Mouse (Mus musculus) ES-Bruce4 (cell line): ENCODE measurements around the gene Rere. TPM values are rescaled to one million over a fixed set of nuclear protein-coding genes. Genes with fewer than 3 reads are reported as not detected.

Experiments
- H3K27ac ChIP-seq: 2 replicates; pipeline ENCODE4 v1.5.1; 2012; ENCODE audit warnings: low read length, inconsistent platforms; ENCODE audit not compliant: insufficient read depth
- H3K27me3 ChIP-seq: 2 replicates; pipeline ENCODE4 v1.6.1; 2012; ENCODE audit warnings: mild to moderate bottlenecking, low read length, inconsistent platforms; ENCODE audit not compliant: control insufficient read depth, poor library complexity, insufficient read depth, severe bottlenecking
- H3K36me3 ChIP-seq: 2 replicates; pipeline ENCODE4 v1.6.1; 2012; ENCODE audit warnings: inconsistent platforms, mild to moderate bottlenecking, low read length, moderate library complexity; ENCODE audit not compliant: control insufficient read depth, poor library complexity, insufficient read depth, severe bottlenecking
- H3K4me1 ChIP-seq: one replicate; pipeline ENCODE4 v1.8.1; 2011; ENCODE audit warnings: low read length; ENCODE audit not compliant: control insufficient read depth, insufficient read depth
- H3K4me3 ChIP-seq: 2 replicates; pipeline ENCODE4 v1.5.1; 2011; ENCODE audit warnings: low read depth, mild to moderate bottlenecking, low read length
- H3K9ac ChIP-seq: 2 replicates; pipeline ENCODE4 v1.6.1; 2012; ENCODE audit warnings: low read depth, mild to moderate bottlenecking, inconsistent platforms; ENCODE audit not compliant: poor library complexity, severe bottlenecking
- H3K9me3 ChIP-seq: replicated peaks from 2 replicates; pipeline ENCODE4 v1.6.1; 2012; ENCODE audit warnings: mild to moderate bottlenecking, low read length, inconsistent platforms; ENCODE audit not compliant: control insufficient read depth, poor library complexity, insufficient read depth, severe bottlenecking
- CTCF ChIP-seq: IDR thresholded peaks from one replicate; pipeline ENCODE4 v1.8.1; 2011; ENCODE audit warnings: low read depth, low read length
- EP300 ChIP-seq: IDR thresholded peaks from 2 replicates; pipeline ENCODE4 v1.6.1; 2011; ENCODE audit warnings: low read depth, low read length; ENCODE audit not compliant: insufficient read depth
- POLR2A ChIP-seq: IDR thresholded peaks from one replicate; pipeline ENCODE4 v1.8.1; 2011; ENCODE audit warnings: low read length; ENCODE audit not compliant: insufficient read depth
- polyA plus RNA-seq: library from polyadenylated mRNA; stranded (reverse); fragments of >200 nt; gene quantifications from 2 replicates; pipeline ENCODE4 v1.2.4, GENCODE M21; 2011; ENCODE audit warnings: low read depth; ENCODE audit not compliant: missing spikeins, insufficient read depth, insufficient read length

Rere gene
- polyA plus RNA-seq, 1 experiment: 77.3 TPM

- no peak overlapping the region for H3K27ac ChIP-seq
- H3K9ac ChIP-seq: no peak overlapping the region
- H3K36me3 ChIP-seq: no peaks in the 10 kb centered on the region
- no peaks in the 10 kb centered on the region for H3K4me1 ChIP-seq
- H3K9me3 ChIP-seq: no peaks in the 10 kb centered on the region
- H3K27me3 ChIP-seq: no peaks in the 10 kb centered on the region
- no peak overlapping the region for H3K4me3 ChIP-seq
- TF ChIP-seq POLR2A (no peak), CTCF (no peak), EP300 (no peak)
These were observed 362.9 kb downstream of the Rere start for GRCm38 (mm10) chr4:150644299-150644698.

GRCm38 (mm10) chr4:150649327-150649726 lies 367.9 kb downstream of the Rere start:
- Histone ChIP-seq H3K4me3 (no peak overlapping the region), H3K27me3 (no peaks in the 10 kb centered on the region), H3K27ac (no peak overlapping the region), H3K36me3 (no peaks in the 10 kb centered on the region), H3K9ac (no peak overlapping the region), H3K9me3 (no peaks in the 10 kb centered on the region), H3K4me1 (no peaks in the 10 kb centered on the region)
- TF ChIP-seq POLR2A (no peak), CTCF (no peak), EP300 (no peak)

- Histone ChIP-seq H3K4me1 (no peaks in the 10 kb centered on the region), H3K27me3 (no peaks in the 10 kb centered on the region), H3K36me3 (no peaks in the 10 kb centered on the region), H3K4me3 (peak within 1 kb of the TSS; percentile 63), H3K9ac (no peak within 1 kb of the TSS; the same call in 1 of the 2 replicates), H3K27ac (no peak within 1 kb of the TSS), H3K9me3 (no peaks in the 10 kb centered on the region)
- no peak for TF ChIP-seq CTCF
- 0 out of 2 replicates have a peak, but pooled peaks have one; percentile 5 for TF ChIP-seq EP300
These were observed 370.2 kb downstream of the Rere start, which contains the start of gene Slc45a1 for GRCm38 (mm10) chr4:150651390-150652277. TSS of gene Slc45a1 (minus strand) at chr4:150652174.

- H3K27me3 ChIP-seq: no peaks in the 10 kb centered on the region
- H3K9me3 ChIP-seq: no peaks in the 10 kb centered on the region
- no peak overlapping the region for H3K4me3 ChIP-seq
- H3K36me3 ChIP-seq: no peaks in the 10 kb centered on the region
- TF ChIP-seq POLR2A (no peak), EP300 (no peak), CTCF (no peak)
- H3K4me1 ChIP-seq: no peaks in the 10 kb centered on the region
- no peak overlapping the region for H3K9ac ChIP-seq
- H3K27ac ChIP-seq: no peak overlapping the region
These were observed 371.7 kb downstream of the Rere start for GRCm38 (mm10) chr4:150653072-150653599.

- Histone ChIP-seq H3K4me1 (peaks cover 5% of the 10 kb centered on the region), H3K9ac (no peak overlapping the region), H3K4me3 (no peak overlapping the region), H3K36me3 (no peaks in the 10 kb centered on the region), H3K9me3 (no peaks in the 10 kb centered on the region), H3K27me3 (no peaks in the 10 kb centered on the region), H3K27ac (no peak overlapping the region)
- TF ChIP-seq EP300: no peak
- TF ChIP-seq CTCF: peak; percentile 94
- TF ChIP-seq POLR2A: no peak
These were observed 374.5 kb downstream of the Rere start for GRCm38 (mm10) chr4:150655989-150656388.

- no peak overlapping the region for H3K9ac ChIP-seq
- no peaks in the 10 kb centered on the region for H3K36me3 ChIP-seq
- H3K4me1 ChIP-seq: peaks cover 5% of the 10 kb centered on the region
- no peaks in the 10 kb centered on the region for H3K27me3 ChIP-seq
- H3K9me3 ChIP-seq: no peaks in the 10 kb centered on the region
- no peak for TF ChIP-seq EP300
- TF ChIP-seq CTCF: peak; percentile 50
- TF ChIP-seq POLR2A: no peak
- no peak overlapping the region for H3K27ac ChIP-seq
- no peak overlapping the region for H3K4me3 ChIP-seq
These were observed 375.1 kb downstream of the Rere start for GRCm38 (mm10) chr4:150656504-150656903.
